Mouse (Mus musculus): ENCODE data around the gene Rph3a.

- no peak for TF ChIP-seq POLR2A (IDR thresholded peaks at IDR 0.05; ENCODE audit: low read depth, low read length)
- TF ChIP-seq POLR2AphosphoS2 (IDR thresholded peaks at IDR 0.05; ENCODE audit: low read depth, low read length) = no peak
- TF ChIP-seq NRF1 (IDR thresholded peaks at IDR 0.05; ENCODE audit: low read depth, low read length) = no peak
- TF ChIP-seq CTCF (conservative IDR thresholded peaks at IDR 0.05 in 1 of 2, IDR thresholded peaks at IDR 0.05 in 1 of 2; ENCODE audit: low read depth in 2 of 2, low read length in 2 of 2) = no peak
- no peak for TF ChIP-seq CHD2 (IDR thresholded peaks at IDR 0.05; ENCODE audit: low read length)
- TF ChIP-seq EP300 (IDR thresholded peaks at IDR 0.05; ENCODE audit: low read length) = no peak
- no peak for TF ChIP-seq E2F4 (IDR thresholded peaks at IDR 0.05; ENCODE audit: insufficient replicate concordance, low read depth, low read length)
These were observed 48.9 kb downstream of the Rph3a start for GRCm38 (mm10) chr5:120961004-120961403.

Data from CH12.LX (cell line).